Mouse (Mus musculus) spleen, postnatal 36 days (tissue): ENCODE measurements at regions not wholly inside any gene's neighbourhood (a gene's known extent, or its start where the extent isn't known, plus 50 kb on each side); places are given as distances from the start of the nearest gene placed in this dataset.

ENCODE experiments used
- DNase-seq, 2 experiments: peaks; one replicate each; pipeline ENCODE4 v3.0.0; 2022; ENCODE audit warnings: low spot score in 2 of 2, mixed read lengths in 1 of 2

- DNase-seq = no peak
Measured at GRCm38 (mm10) chr10:46321040-46321439, 743.4 kb downstream of the Hace1 start.

- no peak for DNase-seq
Measured at GRCm38 (mm10) chr10:46329052-46329451, 751.4 kb downstream of the Hace1 start.

GRCm38 (mm10) chr10:46331599-46332283 lies 754.1 kb downstream of the Hace1 start:
- no peak for DNase-seq

GRCm38 (mm10) chr10:46333231-46333630 lies 755.6 kb downstream of the Hace1 start:
- no peak for DNase-seq

- no peak for DNase-seq
Measured at GRCm38 (mm10) chr10:46345315-46345714, 767.7 kb downstream of the Hace1 start.

- no peak for DNase-seq
Measured at GRCm38 (mm10) chr10:46349613-46350012, 772.0 kb downstream of the Hace1 start.

- no peak for DNase-seq
Measured at GRCm38 (mm10) chr10:46350196-46350595, 772.6 kb downstream of the Hace1 start.

- no peak for DNase-seq
Measured at GRCm38 (mm10) chr10:46356775-46357174, 779.1 kb downstream of the Hace1 start.

- no peak for DNase-seq
Measured at GRCm38 (mm10) chr10:46373715-46374475, 796.3 kb downstream of the Hace1 start.

GRCm38 (mm10) chr10:46374646-46375045 lies 797.0 kb downstream of the Hace1 start:
- no peak for DNase-seq

- no peak for DNase-seq
Measured at GRCm38 (mm10) chr10:46397089-46397488, 819.5 kb downstream of the Hace1 start.

- no peak for DNase-seq
Measured at GRCm38 (mm10) chr10:46403883-46404282, 826.3 kb downstream of the Hace1 start.
